In genomic region chr12:108255511-108255919, GRCm38 (mm10) we compare ENCODE assay signal across 9 mouse cellular contexts. TPM values are rescaled to one million over a fixed set of nuclear protein-coding genes. Genes with fewer than 3 reads are reported as not detected.
DNase-seq lines count a peak whose midpoint lies in the region; ATAC-seq and TF ChIP-seq lines count a peak whose summit lies in the region.
"Had no signal": no experiment of that assay in that cellular context is flagged by ENCODE, and none has a peak within 500 bp of the region (broad histone marks: within the 10 kb centered on the region; RNA-seq: fewer than 3 reads in every experiment).

No protein-coding gene starts in this region.

- peaks cover 47% of the 10 kb centered on the region for H3K4me1 ChIP-seq in kidney, adult 2 months (ENCODE audit: control insufficient read depth, insufficient read depth, low read length)
- H3K4me1 ChIP-seq in midbrain, embryonic 15.5 days, result peaks cover 50% of the 10 kb centered on the region

- peak overlapping the region; percentile 28; the same call in 1 of the 2 replicates for H3K27ac ChIP-seq in gastrocnemius, adult 2 months
- peak overlapping the region; percentile 53 for H3K27ac ChIP-seq in kidney, adult 2 months (ENCODE audit: insufficient read depth, low read depth, low read length)
- peak overlapping the region; percentile 60 for H3K27ac ChIP-seq in midbrain, embryonic 15.5 days
- H3K27ac ChIP-seq: liver, embryonic 15.5 days had no signal

- 15% methylated on average over 8 of the region's 8 CpGs for WGBS in kidney, adult 2 months
- WGBS in midbrain, embryonic 15.5 days, result 6% methylated on average over 8 of the region's 8 CpGs

- DNase-seq in gastrocnemius, adult 2 months, result peak; percentile 40
- no peak for DNase-seq in gastrocnemius, postnatal 10 days
- DNase-seq in Muller cell, postnatal 12 days (ENCODE audit: inconsistent ontology term), result peak; percentile 95
- peak; percentile 84 for DNase-seq in fat pad, adult 2 months (ENCODE audit: extremely low read depth, low read depth, low spot score)
- peak; percentile 80 for DNase-seq in kidney, adult 2 months
- no peak for DNase-seq in spleen, postnatal 4 days (ENCODE audit: low spot score in 2 of 2)

- no peak overlapping the region; the same call in 1 of the 2 replicates for H3K4me2 ChIP-seq in midbrain, embryonic 15.5 days
- H3K4me2 ChIP-seq: liver, embryonic 15.5 days had no signal

- H3K36me3 ChIP-seq in kidney, adult 2 months (ENCODE audit: control insufficient read depth, insufficient read depth, low read length), result no peaks in the 10 kb centered on the region
- H3K36me3 ChIP-seq in midbrain, embryonic 15.5 days (replicated peaks), result no peaks in the 10 kb centered on the region
- H3K36me3 ChIP-seq: liver, embryonic 15.5 days had no signal

- no peak overlapping the region for H3K9ac ChIP-seq in midbrain, embryonic 15.5 days
- H3K9ac ChIP-seq: liver, embryonic 15.5 days had no signal

- TF ChIP-seq CTCF in gastrocnemius, adult 2 months (IDR thresholded peaks at IDR 0.05), result no peak
- no peak for TF ChIP-seq CTCF in kidney, adult 2 months (conservative IDR thresholded peaks at IDR 0.05; ENCODE audit: insufficient read depth, insufficient read length, low read depth, low read length)

- ATAC-seq in midbrain, embryonic 15.5 days (replicated peaks), result no peak
- no peak for ATAC-seq in granulocyte monocyte progenitor cell, adult 5-6 weeks (replicated peaks; ENCODE audit: poor library complexity, severe bottlenecking)

- intact Hi-C loops in gastrocnemius, adult 2 months (cut with DNase I), result no loop called here

- no peaks in the 10 kb centered on the region for H3K27me3 ChIP-seq in kidney, adult 2 months (replicated peaks; ENCODE audit: control insufficient read depth, insufficient read depth, low read length)
- no peaks in the 10 kb centered on the region for H3K27me3 ChIP-seq in midbrain, embryonic 15.5 days (replicated peaks)
- H3K27me3 ChIP-seq: liver, embryonic 15.5 days had no signal

- no peak for TF ChIP-seq POLR2A in kidney, adult 2 months (IDR thresholded peaks at IDR 0.05; ENCODE audit: low read depth, low read length)

- no peak overlapping the region for H3K4me3 ChIP-seq in gastrocnemius, adult 2 months
- H3K4me3 ChIP-seq in kidney, adult 2 months (ENCODE audit: insufficient read depth, low read depth, low read length), result no peak overlapping the region
- H3K4me3 ChIP-seq in midbrain, embryonic 15.5 days, result no peak overlapping the region
- H3K4me3 ChIP-seq: liver, embryonic 15.5 days had no signal

- H3K9me3 ChIP-seq in midbrain, embryonic 15.5 days, result no peaks in the 10 kb centered on the region
- H3K9me3 ChIP-seq: liver, embryonic 15.5 days had no signal

RNA-seq across cellular contexts. Expression of gene Ccdc85c, which starts 19.7 kb away (rescaled TPM):
- total RNA-seq in gastrocnemius, adult 2 months (2021), result 10 to 100 TPM; 30.1 to 33.4 TPM
- total RNA-seq in gastrocnemius, postnatal 10 days (2021), result 1 to 10 TPM; 5.0 to 5.1 TPM
- polyA plus RNA-seq in kidney, adult 2 months (2012; rRNA removed), result 15.7 and 19.4 TPM in 2 replicates
- polyA plus RNA-seq in midbrain, embryonic 15.5 days (2015; fragmentation: Nextera tagmentation; extraction: Ambion mirVana), result 15.3 and 15.8 TPM in 2 replicates
- 0.95 and 1.7 TPM in 2 replicates for total RNA-seq in granulocyte monocyte progenitor cell, adult 5-6 weeks (2014; fragmentation: Nextera tagmentation)
- 0.90 and 2.4 TPM in 2 replicates for total RNA-seq in granulocyte monocyte progenitor cell, adult 5-6 weeks (2017)

RNA-seq across cellular contexts. Expression of gene Hhipl1, which starts 50.6 kb away (rescaled TPM):
- 1 to 10 TPM in 1 of 2 experiments, under 1 TPM in 1; 0.66 to 1.1 TPM for total RNA-seq in gastrocnemius, adult 2 months (2021)
- total RNA-seq in gastrocnemius, postnatal 10 days (2021), result under 1 TPM; 0.38 to 0.54 TPM
- polyA plus RNA-seq in kidney, adult 2 months (2012; rRNA removed), result 0.31 and 0.42 TPM in 2 replicates
- 2.7 and 2.8 TPM in 2 replicates for polyA plus RNA-seq in midbrain, embryonic 15.5 days (2015; fragmentation: Nextera tagmentation; extraction: Ambion mirVana)
- total RNA-seq in granulocyte monocyte progenitor cell, adult 5-6 weeks (2014; fragmentation: Nextera tagmentation), result not detected in 2 replicates
- not detected in 2 replicates for total RNA-seq in granulocyte monocyte progenitor cell, adult 5-6 weeks (2017)

Comparison
In these comparisons a context has a peak if more than half of its experiments do, and no peak if none do; other contexts are left out.
1. DNase-seq: peak in gastrocnemius, adult 2 months (single experiment), Muller cell, postnatal 12 days (single experiment), fat pad, adult 2 months (single experiment) and kidney, adult 2 months (single experiment); none in gastrocnemius, postnatal 10 days (single experiment) and spleen, postnatal 4 days (0 of 2).
2. RNA of gene Ccdc85c, which starts 19.7 kb away (total RNA-seq): 30.1 to 33.4 TPM in gastrocnemius, adult 2 months; 5.0 to 5.1 TPM in gastrocnemius, postnatal 10 days and 0.90 to 2.4 TPM in granulocyte monocyte progenitor cell, adult 5-6 weeks; every median in the first group is over 4 times any median in the second.
3. Peak in every context shown above with its lines, with median percentiles within 50 percentile points of each other: H3K27ac ChIP-seq.